Mouse (Mus musculus) CD4-positive helper T cell, adult 2 months (primary cell): ENCODE measurements around the gene Cubn.

Source experiments
- DNase-seq: peaks from one replicate; pipeline ENCODE4 v3.0.0-alpha.2; 2012; ENCODE audit warnings: low read depth, missing footprints, low spot score

Gene Cubn

GRCm38 (mm10) chr2:13237140-13237901 is 254.3 kb downstream of the Cubn start:
- peak; percentile 72 for DNase-seq

- no peak for DNase-seq
Observed at GRCm38 (mm10) chr2:13235696-13236095, 255.9 kb downstream of the Cubn start.

- no peak for DNase-seq
Observed at GRCm38 (mm10) chr2:13234796-13235195, 256.8 kb downstream of the Cubn start.

- no peak for DNase-seq
Observed at GRCm38 (mm10) chr2:13233902-13234301, 257.7 kb downstream of the Cubn start.

- DNase-seq = peak; percentile 27
Observed at GRCm38 (mm10) chr2:13233254-13233835, 258.3 kb downstream of the Cubn start.

- no peak for DNase-seq
Observed at GRCm38 (mm10) chr2:13232305-13232704, 259.3 kb downstream of the Cubn start.

- no peak for DNase-seq
Observed at GRCm38 (mm10) chr2:13229686-13230085, 261.9 kb downstream of the Cubn start.
